Mouse (Mus musculus): ENCODE results near the gene Rab6b.

Rab6b gene

GRCm38 (mm10) chr9:103208802-103209423 lies 97.3 kb downstream of the Rab6b start:
- no peak for DNase-seq

GRCm38 (mm10) chr9:103212654-103213420 lies 101.2 kb downstream of the Rab6b start:
- no peak for DNase-seq

- DNase-seq, result no peak
These were observed 102.0 kb downstream of the Rab6b start for GRCm38 (mm10) chr9:103213631-103214030.

GRCm38 (mm10) chr9:103214281-103214680 lies 102.7 kb downstream of the Rab6b start:
- DNase-seq, result no peak

GRCm38 (mm10) chr9:103224721-103225120 lies 113.1 kb downstream of the Rab6b start:
- no peak for DNase-seq

GRCm38 (mm10) chr9:103225464-103225863 lies 113.9 kb downstream of the Rab6b start:
- no peak for DNase-seq

- DNase-seq, result no peak
These were observed 115.2 kb downstream of the Rab6b start for GRCm38 (mm10) chr9:103226806-103227205.

- no peak for DNase-seq
These were observed 116.2 kb downstream of the Rab6b start for GRCm38 (mm10) chr9:103227760-103228159.

GRCm38 (mm10) chr9:103228370-103229003 lies 116.9 kb downstream of the Rab6b start:
- DNase-seq, result no peak

GRCm38 (mm10) chr9:103229037-103229867 lies 117.7 kb downstream of the Rab6b start:
- DNase-seq, result no peak

GRCm38 (mm10) chr9:103230151-103230951 lies 118.8 kb downstream of the Rab6b start, which contains the start of the genes Gm20425 and Trf:
Gm20425 (minus strand) TSS chr9:103230307.
Trf (minus strand) TSS chr9:103230444.
- peak; percentile 38 for DNase-seq

GRCm38 (mm10) chr9:103232232-103233005 lies 120.8 kb downstream of the Rab6b start:
- DNase-seq, result no peak

GRCm38 (mm10) chr9:103233006-103233395 lies 121.4 kb downstream of the Rab6b start:
- no peak for DNase-seq

- DNase-seq, result no peak
These were observed 122.5 kb downstream of the Rab6b start for GRCm38 (mm10) chr9:103234059-103234458.

- no peak for DNase-seq
These were observed 123.1 kb downstream of the Rab6b start for GRCm38 (mm10) chr9:103234565-103235165.
